Mouse (Mus musculus) C2C12 (cell line): ENCODE results near the gene Dop1a.

Experiments used
- CEBPB ChIP-seq: IDR thresholded peaks from one replicate; pipeline ENCODE4 v1.6.1; 2011; ENCODE audit warnings: low read depth, mild to moderate bottlenecking, control low read depth, moderate library complexity
- CTCF ChIP-seq: IDR thresholded peaks from one replicate; pipeline ENCODE4 v1.5.1; 2011; ENCODE audit not compliant: control insufficient read depth, insufficient read depth, insufficient read length
- MAX ChIP-seq: IDR thresholded peaks from one replicate; pipeline ENCODE4 v1.6.1; 2011; ENCODE audit warnings: mild to moderate bottlenecking, control low read depth
- USF1 ChIP-seq: IDR thresholded peaks from one replicate; pipeline ENCODE4 v1.6.1; 2011; ENCODE audit warnings: low read depth, mild to moderate bottlenecking, control low read depth, moderate library complexity

DNA sequence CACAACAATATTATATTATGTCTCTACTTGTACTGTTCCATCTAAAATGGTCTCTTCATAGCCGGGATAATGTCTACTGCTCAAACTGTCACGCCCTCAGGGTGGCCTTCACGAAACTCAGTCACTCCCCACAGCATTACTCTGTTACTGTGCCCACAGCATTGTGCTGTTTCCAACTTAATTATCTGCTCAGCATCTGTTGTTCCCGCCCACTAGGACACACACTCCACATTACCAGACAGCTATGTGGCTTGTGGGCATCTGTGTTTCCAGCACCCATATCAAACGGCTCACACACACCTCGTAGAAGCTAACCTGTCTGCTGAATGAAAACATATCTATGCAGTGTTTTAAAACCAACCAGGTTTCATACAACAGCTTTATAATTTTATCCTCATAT is 15.9 kb upstream of the Dop1a start:
- TF ChIP-seq CTCF (no peak), MAX (no peak), CEBPB (no peak), USF1 (no peak)
